Mouse (Mus musculus): ENCODE results near the gene Wdr76.

- TF ChIP-seq CTCF (IDR thresholded peaks at IDR 0.05; ENCODE audit: borderline replicate concordance, control insufficient read depth, extremely low read depth, insufficient read depth, low read length, poor library complexity) (no peak), POLR2A (IDR thresholded peaks at IDR 0.05; ENCODE audit: control insufficient read depth, extremely low read depth, insufficient read depth, low read length, poor library complexity) (no peak)
Observed at GRCm38 (mm10) chr2:121583468-121584116, 77.1 kb downstream of the Wdr76 start.

Measured in thymus, adult 2 months (tissue).